Mouse (Mus musculus) spleen, embryonic (tissue): ENCODE data around the gene Mrtfb.

Source experiments
- CTCF ChIA-PET: fragments of 350-600 bp; sonication (Branson Sonifier 250); formaldehyde crosslinking; loops from one replicate; lab custom pipeline; 2022; lab: Charles Lee

Gene Mrtfb

GRCm38 (mm10) chr16:13401591-13401990, 145.3 kb downstream of the Mrtfb start:
- CTCF ChIA-PET: no interaction called here

- CTCF ChIA-PET: no interaction called here
Measured at GRCm38 (mm10) chr16:13404656-13405055, 148.4 kb downstream of the Mrtfb start.

GRCm38 (mm10) chr16:13405403-13405802, 149.1 kb downstream of the Mrtfb start:
- CTCF ChIA-PET: no interaction called here

GRCm38 (mm10) chr16:13409530-13410163, 153.4 kb downstream of the Mrtfb start:
- CTCF ChIA-PET: interaction anchor here (0.6 to 1.1 kb wide), 3 partner anchors 14 to 297 kb away, joined by 3 read pairs; no protein-coding TSS in a partner anchor

- CTCF ChIA-PET: no interaction called here
Measured at GRCm38 (mm10) chr16:13410760-13411159, 154.5 kb downstream of the Mrtfb start.

- CTCF ChIA-PET: no interaction called here
Measured at GRCm38 (mm10) chr16:13411531-13411930, 155.2 kb downstream of the Mrtfb start.

- CTCF ChIA-PET: no interaction called here
Measured at GRCm38 (mm10) chr16:13414566-13414965, 158.3 kb downstream of the Mrtfb start.

GRCm38 (mm10) chr16:13414972-13415371, 158.7 kb downstream of the Mrtfb start:
- CTCF ChIA-PET: no interaction called here

GRCm38 (mm10) chr16:13415465-13415864, 159.2 kb downstream of the Mrtfb start:
- CTCF ChIA-PET: no interaction called here

GRCm38 (mm10) chr16:13416465-13416864, 160.2 kb downstream of the Mrtfb start:
- CTCF ChIA-PET: no interaction called here

GRCm38 (mm10) chr16:13417904-13418303, 161.6 kb downstream of the Mrtfb start:
- CTCF ChIA-PET: no interaction called here

GRCm38 (mm10) chr16:13419752-13420151, 163.5 kb downstream of the Mrtfb start:
- CTCF ChIA-PET: interaction anchor here (1.2 kb wide), 1 partner anchor 15 kb away, joined by 8 read pairs; no protein-coding TSS in a partner anchor

- CTCF ChIA-PET: interaction anchor here (0.7 kb wide), 1 partner anchor 1514 kb away, joined by 3 read pairs; no protein-coding TSS in a partner anchor
Measured at GRCm38 (mm10) chr16:13422522-13422921, 166.2 kb downstream of the Mrtfb start.

GRCm38 (mm10) chr16:13423587-13424355, 167.5 kb downstream of the Mrtfb start:
- CTCF ChIA-PET: interaction anchor here (0.7 kb wide), 1 partner anchor 14 kb away, joined by 3 read pairs; no protein-coding TSS in a partner anchor

GRCm38 (mm10) chr16:13425804-13426203, 169.5 kb downstream of the Mrtfb start:
- CTCF ChIA-PET: no interaction called here

GRCm38 (mm10) chr16:13426831-13427589, 170.7 kb downstream of the Mrtfb start:
- CTCF ChIA-PET: no interaction called here

- CTCF ChIA-PET: no interaction called here
Measured at GRCm38 (mm10) chr16:13428077-13428476, 171.8 kb downstream of the Mrtfb start.

- CTCF ChIA-PET: no interaction called here
Measured at GRCm38 (mm10) chr16:13428806-13429205, 172.5 kb downstream of the Mrtfb start.

- CTCF ChIA-PET: no interaction called here
Measured at GRCm38 (mm10) chr16:13429921-13430606, 173.8 kb downstream of the Mrtfb start.

- CTCF ChIA-PET: no interaction called here
Measured at GRCm38 (mm10) chr16:13430940-13431339, 174.7 kb downstream of the Mrtfb start.

GRCm38 (mm10) chr16:13435627-13436026, 179.3 kb downstream of the Mrtfb start:
- CTCF ChIA-PET: no interaction called here
